Mouse (Mus musculus) CD4-positive, CD25-positive, alpha-beta regulatory T cell, adult 4 months (primary cell): Measurements from ENCODE around the gene Rapsn. TPM values are rescaled to one million over a fixed set of nuclear protein-coding genes. Genes with fewer than 3 reads are reported as not detected.
A peak's percentile ranks its signal among the peaks of the same experiment; 100 is the strongest.
"Not testable (repeated sequence)": the region's sequence is repeated elsewhere in the genome, so short reads cannot be mapped to it uniquely, and the experiment has no call there.

Experiments
- ATAC-seq: one replicate; pipeline ENCODE4 v1.8.0; 2017
- polyA plus RNA-seq, 2 experiments: library from polyadenylated mRNA; unstranded; fragments of 100-300 nt; shearing (Covaris generic); gene quantifications; one replicate each; pipeline ENCODE4 v1.2.1; 2017

Rapsn gene
- polyA plus RNA-seq = 1 to 10 TPM; 5.4 to 7.7 TPM

DNA sequence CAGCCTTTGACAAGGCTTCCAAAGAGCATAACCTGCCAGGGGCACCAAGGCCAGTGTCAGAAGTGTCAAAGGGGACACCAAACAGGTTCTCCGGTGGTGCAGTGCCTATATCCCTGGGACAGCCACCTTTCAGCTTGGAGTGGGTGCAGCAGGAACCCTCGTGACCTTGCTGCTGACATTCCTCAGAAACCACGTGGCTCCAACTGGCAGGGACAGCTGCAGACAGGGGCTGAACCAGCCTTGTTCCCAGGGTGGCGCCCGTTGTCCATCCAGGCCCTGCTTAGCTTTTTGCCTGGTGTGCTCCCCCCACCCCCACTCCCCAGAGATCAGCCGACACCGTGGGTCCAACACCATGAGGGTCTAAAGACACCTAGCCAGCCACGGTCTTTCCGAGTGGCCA lies at the start of gene Rapsn:
Rapsn (plus strand) TSS at position 236 of the 400 bp plus-strand sequence.
- no peak for ATAC-seq

DNA sequence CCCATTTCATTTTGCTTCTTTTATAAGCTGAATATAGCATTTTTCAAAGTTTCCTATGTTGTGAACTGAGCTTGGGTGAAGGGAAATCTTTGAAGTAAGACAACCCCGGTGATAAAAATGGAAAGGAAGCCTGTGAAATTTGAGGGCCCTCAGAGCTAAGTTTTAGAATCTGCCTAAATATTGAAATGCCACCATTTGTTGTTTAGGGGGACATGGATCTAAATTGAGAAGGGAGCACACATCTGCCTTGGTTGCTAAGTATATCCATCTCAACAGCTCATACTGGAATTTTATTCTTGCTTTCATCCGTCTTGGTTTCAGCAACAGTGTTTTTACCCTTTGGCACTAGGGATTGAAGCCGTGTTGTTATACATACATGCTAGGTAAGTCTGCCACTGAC lies 49.4 kb upstream of the Rapsn start:
- no peak for ATAC-seq

GRCm38 (mm10) chr2:91008536-91008935 lies 26.9 kb upstream of the Rapsn start:
- no peak for ATAC-seq

DNA sequence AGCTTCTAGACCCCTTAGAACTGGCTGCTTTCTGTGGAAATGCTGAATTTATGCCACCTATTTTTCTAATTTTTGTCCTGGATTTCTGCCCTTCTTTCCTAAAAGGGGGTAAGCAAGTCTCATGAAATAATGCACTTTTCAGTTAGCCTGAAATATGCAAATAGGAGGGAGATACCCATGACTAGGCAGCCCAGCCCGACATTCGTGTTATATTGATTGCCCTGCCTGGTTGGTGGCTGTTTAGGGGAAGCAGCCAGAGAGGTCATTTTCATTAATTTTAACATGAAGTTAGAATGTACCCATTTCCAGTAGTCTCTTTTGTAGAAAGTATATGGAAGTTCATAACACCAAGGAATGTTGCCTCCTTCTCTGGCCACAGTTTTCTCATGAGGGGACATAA lies 21.5 kb upstream of the Rapsn start:
- ATAC-seq = no peak

- no peak for ATAC-seq
Observed at GRCm38 (mm10) chr2:91015386-91015785, 20.0 kb upstream of the Rapsn start.

GRCm38 (mm10) chr2:91018061-91018788 lies 17.2 kb upstream of the Rapsn start:
- no peak for ATAC-seq

GRCm38 (mm10) chr2:91019911-91020310 lies 15.5 kb upstream of the Rapsn start:
- ATAC-seq = no peak

- not testable (repeated sequence) for ATAC-seq
Observed at GRCm38 (mm10) chr2:91022266-91022665, 13.2 kb upstream of the Rapsn start.

DNA sequence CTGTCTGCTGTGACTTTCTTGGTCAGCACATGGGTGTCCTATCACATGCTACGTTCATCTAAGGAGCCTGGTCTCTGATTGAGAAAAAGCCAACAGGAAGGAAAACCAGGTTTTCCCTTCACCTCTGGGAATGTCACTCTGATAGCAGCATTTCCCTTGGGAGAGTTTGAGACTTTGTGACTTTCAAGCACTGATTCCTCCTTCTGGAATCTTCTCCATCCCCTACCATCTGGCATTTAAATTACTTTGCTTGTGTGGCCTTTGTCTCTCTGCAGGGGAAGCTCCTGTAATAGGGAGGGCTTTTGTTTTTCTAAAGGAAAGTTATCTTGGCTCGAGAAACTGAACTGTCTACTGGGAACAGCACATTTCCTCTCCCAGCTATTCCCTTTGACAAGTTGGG lies 12.3 kb upstream of the Rapsn start:
- ATAC-seq = no peak

- no peak for ATAC-seq
Observed at GRCm38 (mm10) chr2:91023956-91024355, 11.5 kb upstream of the Rapsn start.

GRCm38 (mm10) chr2:91025081-91025516 lies 10.3 kb upstream of the Rapsn start:
- no peak for ATAC-seq

- ATAC-seq = no peak
Observed at GRCm38 (mm10) chr2:91026491-91026890, 8.9 kb upstream of the Rapsn start.

GRCm38 (mm10) chr2:91027391-91028214 lies 7.8 kb upstream of the Rapsn start:
- no peak for ATAC-seq

GRCm38 (mm10) chr2:91031216-91031615 lies 4.2 kb upstream of the Rapsn start:
- no peak for ATAC-seq

DNA sequence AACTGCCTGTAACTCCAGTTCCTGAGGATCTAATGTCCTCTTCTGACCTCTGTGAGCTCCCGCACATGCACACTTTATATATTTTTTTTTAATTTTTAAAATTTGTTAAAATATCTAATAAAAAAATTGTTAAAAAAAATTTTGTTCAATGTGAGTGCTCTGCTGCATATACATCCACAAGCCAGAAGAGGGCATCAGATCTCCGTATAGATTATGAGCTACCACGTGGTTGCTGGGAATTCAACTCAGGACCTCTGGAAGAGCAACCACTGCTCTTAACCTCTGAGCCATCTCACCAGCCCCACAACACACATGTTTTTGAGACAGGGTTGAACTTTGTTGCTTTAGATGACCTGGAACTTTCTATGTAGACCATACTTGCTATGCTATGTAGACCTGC lies 2.4 kb upstream of the Rapsn start:
- peak; percentile 47 for ATAC-seq

DNA sequence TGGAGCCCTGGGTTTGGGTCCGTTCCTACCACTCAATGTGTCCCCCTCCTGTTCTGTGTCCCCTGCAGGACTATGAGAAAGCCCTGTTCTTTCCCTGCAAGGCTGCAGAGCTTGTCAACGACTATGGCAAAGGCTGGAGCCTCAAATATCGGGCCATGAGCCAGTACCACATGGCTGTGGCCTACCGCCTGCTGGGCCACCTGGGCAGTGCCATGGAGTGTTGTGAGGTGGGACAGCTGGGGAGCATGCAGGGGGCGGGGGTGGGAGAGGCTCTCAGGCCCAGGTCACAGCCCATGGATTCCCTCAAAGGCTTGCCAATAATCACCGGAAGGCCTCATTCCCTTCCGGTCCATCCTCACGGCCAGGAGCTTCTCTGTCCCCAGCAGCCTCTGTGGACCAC lies 6.4 kb downstream of the Rapsn start:
- ATAC-seq = no peak

- peak; percentile 97 for ATAC-seq
Observed at GRCm38 (mm10) chr2:91042651-91043398, 7.4 kb downstream of the Rapsn start.

DNA sequence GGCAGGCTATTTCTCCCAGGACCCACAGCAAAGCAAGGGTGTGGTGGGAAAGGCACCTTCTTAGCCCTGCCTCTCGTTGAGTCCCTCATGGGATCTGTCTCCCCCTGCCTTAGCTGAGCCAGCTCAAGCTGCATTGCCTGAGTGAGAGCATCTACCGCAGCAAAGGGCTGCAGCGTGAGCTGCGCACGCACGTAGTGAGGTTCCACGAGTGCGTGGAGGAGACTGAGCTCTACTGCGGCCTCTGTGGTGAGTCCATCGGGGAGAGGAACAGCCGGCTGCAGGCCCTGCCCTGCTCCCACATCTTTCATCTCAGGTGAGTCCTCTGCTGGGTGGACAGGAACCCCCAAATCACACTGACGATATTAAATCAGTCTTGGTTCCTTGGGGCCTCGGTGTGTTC lies 9.3 kb downstream of the Rapsn start:
- no peak for ATAC-seq

DNA sequence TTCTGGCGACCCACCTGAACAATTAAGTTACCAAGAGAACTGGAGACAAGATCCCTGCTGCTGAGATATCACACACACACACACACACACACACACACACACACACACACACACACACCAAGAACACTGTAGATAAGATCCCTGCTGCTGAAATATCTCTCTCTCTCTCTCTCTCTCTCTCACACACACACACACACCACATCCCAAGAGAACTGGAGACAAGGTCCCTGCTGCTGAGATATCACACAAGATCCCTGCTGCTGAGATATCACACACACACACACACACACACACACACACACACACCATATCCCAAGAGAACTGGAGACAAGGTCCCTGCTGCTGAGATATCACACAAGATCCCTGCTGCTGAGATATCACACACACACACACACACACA lies 10.4 kb downstream of the Rapsn start:
- ATAC-seq = not testable (repeated sequence)

- ATAC-seq = no peak
Observed at GRCm38 (mm10) chr2:91047359-91047758, 11.9 kb downstream of the Rapsn start.

- no peak for ATAC-seq
Observed at GRCm38 (mm10) chr2:91051917-91052316, 16.5 kb downstream of the Rapsn start.

GRCm38 (mm10) chr2:91052752-91053151 lies 17.3 kb downstream of the Rapsn start:
- peak; percentile 29 for ATAC-seq
